Mouse (Mus musculus) embryonic fibroblast, embryonic 13.5 days (primary cell): ENCODE results near the gene Helz2.

Experiments used
- CTCF ChIP-seq: IDR thresholded peaks from 2 replicates; pipeline ENCODE4 v1.5.1; 2011; ENCODE audit warnings: mild to moderate bottlenecking, control low read depth, low read length, moderate library complexity, borderline replicate concordance; ENCODE audit not compliant: insufficient read depth
- POLR2A ChIP-seq: IDR thresholded peaks from 2 replicates; pipeline ENCODE4 v1.6.1; 2011; ENCODE audit warnings: low read depth, mild to moderate bottlenecking, control low read depth, low read length, moderate library complexity

DNA sequence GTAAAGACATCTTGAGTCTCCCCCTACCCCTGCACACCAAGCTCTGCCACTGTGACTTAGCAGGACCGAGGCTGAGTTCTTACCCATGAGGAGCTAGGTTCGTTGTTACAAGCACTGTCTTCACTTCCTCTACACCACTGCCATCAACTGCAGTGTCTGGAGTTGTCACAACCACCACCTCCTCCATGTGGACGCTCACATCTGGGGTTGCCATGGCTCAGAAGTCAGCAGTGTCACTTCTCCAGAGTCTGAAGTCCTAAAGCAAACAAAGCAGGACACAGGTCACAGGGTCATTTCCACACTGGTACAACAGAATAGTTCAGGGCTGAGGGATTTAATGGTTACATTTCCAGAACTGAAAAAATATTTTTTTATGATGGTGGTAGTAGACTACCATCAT lies 36.0 kb upstream of the Helz2 start:
- TF ChIP-seq CTCF (no peak), POLR2A (no peak)
